In the genomic region with DNA sequence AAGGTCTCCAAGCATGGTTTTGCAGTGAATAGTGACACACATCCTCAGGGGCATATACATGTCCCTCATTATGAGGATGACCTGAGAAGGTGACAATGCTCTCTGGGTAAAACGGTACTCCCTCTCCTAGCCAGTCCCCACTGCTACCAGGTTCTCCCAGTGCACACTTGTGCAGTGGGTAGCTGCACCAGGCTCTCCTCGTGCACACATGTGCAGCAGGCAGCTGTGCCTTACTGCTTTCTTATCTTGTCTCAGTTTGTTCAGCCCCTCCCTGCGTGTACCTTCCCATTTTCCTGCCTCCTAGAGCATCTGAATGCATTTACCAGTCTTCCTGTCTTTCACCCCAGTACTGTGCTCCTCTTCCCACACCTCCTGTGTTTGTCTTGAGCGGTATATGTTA, we compare ENCODE assay signal across 28 mouse cellular contexts. TPM values are rescaled to one million over a fixed set of nuclear protein-coding genes. Genes with fewer than 3 reads are reported as not detected.
DNase-seq lines count a peak whose midpoint lies in the region; ATAC-seq and TF ChIP-seq lines count a peak whose summit lies in the region.
"Had no signal": no experiment of that assay in that cellular context is flagged by ENCODE, and none has a peak within 500 bp of the region (broad histone marks: within the 10 kb centered on the region; RNA-seq: fewer than 3 reads in every experiment).

No protein-coding gene starts in this region.

- 32% methylated on average over 4 of the region's 4 CpGs for WGBS in lung, embryonic 14.5 days
- WGBS in intestine, postnatal 0 days: 38% methylated on average over 4 of the region's 4 CpGs
- 29% methylated on average over 4 of the region's 4 CpGs for WGBS in small intestine, adult 2 months

- no peak for TF ChIP-seq POLR2A in small intestine, adult 2 months (IDR thresholded peaks at IDR 0.05; ENCODE audit: low read depth, low read length)

- H3K36me3 ChIP-seq in lung, embryonic 14.5 days (ENCODE audit: insufficient read depth): no peaks in the 10 kb centered on the region
- no peaks in the 10 kb centered on the region for H3K36me3 ChIP-seq in intestine, postnatal 0 days (ENCODE audit: control insufficient read depth, insufficient read depth)
- H3K36me3 ChIP-seq in small intestine, adult 2 months (ENCODE audit: control insufficient read depth, insufficient read depth, low read length): peaks cover 17% of the 10 kb centered on the region
- H3K36me3 ChIP-seq: embryonic facial prominence, embryonic 13.5 days; embryonic facial prominence, embryonic 15.5 days; forebrain, embryonic 10.5 days; forebrain, embryonic 12.5 days had no signal

- no peak overlapping the region for H3K27ac ChIP-seq in lung, embryonic 14.5 days (ENCODE audit: low read depth)
- no peak overlapping the region for H3K27ac ChIP-seq in intestine, postnatal 0 days (ENCODE audit: low read depth, low read length)
- peak overlapping the region; percentile 6; the same call in 1 of the 2 replicates for H3K27ac ChIP-seq in small intestine, adult 2 months (ENCODE audit: insufficient read depth, low read depth, low read length)
- H3K27ac ChIP-seq: embryonic facial prominence, embryonic 13.5 days; embryonic facial prominence, embryonic 15.5 days; forebrain, embryonic 10.5 days; forebrain, embryonic 12.5 days had no signal

- no peak overlapping the region for H3K4me2 ChIP-seq in lung, embryonic 14.5 days
- no peak overlapping the region for H3K4me2 ChIP-seq in intestine, postnatal 0 days (replicated peaks; ENCODE audit: low read depth)
- H3K4me2 ChIP-seq: embryonic facial prominence, embryonic 13.5 days; embryonic facial prominence, embryonic 15.5 days; forebrain, embryonic 12.5 days had no signal

- TF ChIP-seq CTCF in lung, embryonic 14.5 days (IDR thresholded peaks at IDR 0.05; ENCODE audit: low read depth): no peak
- no peak for TF ChIP-seq CTCF in intestine, postnatal 0 days (IDR thresholded peaks at IDR 0.05; ENCODE audit: low read depth)
- TF ChIP-seq CTCF in small intestine, adult 2 months (IDR thresholded peaks at IDR 0.05; ENCODE audit: extremely low read depth, insufficient read length, insufficient replicate concordance, low read depth, low read length): no peak

- no peak for DNase-seq in frontal cortex, postnatal 36 days (ENCODE audit: low spot score in 2 of 2)
- DNase-seq in lung, embryonic 14.5 days: no peak
- DNase-seq in lung, adult 18-20 months: no peak
- DNase-seq in adrenal gland, adult (ENCODE audit: inconsistent age in 2 of 2, low spot score in 1 of 2): no peak
- DNase-seq in B cell, adult 2 months: no peak
- DNase-seq: adrenal gland, adult 2 months; adrenal gland, postnatal 10 days; adrenal gland, postnatal 25 days; cerebellum, adult 11 months; cerebellum, adult 18-20 months; cerebellum, adult 8-10 months; cerebellum, adult 9-11 months; cerebellum, postnatal 14 days; cerebellum, postnatal 36 days; embryo, embryonic 11 days had no signal

- peak; percentile 14; the same call in 1 of the 2 replicates for ATAC-seq in frontal cortex, adult (ENCODE audit: low TSS enrichment)
- 0 out of 2 replicates have a peak, but pooled peaks have one; percentile 32 for ATAC-seq in lung, embryonic 14.5 days (ENCODE audit: insufficient read depth)
- ATAC-seq in intestine, postnatal 0 days: peak; percentile 56
- ATAC-seq: activated CD4-positive, CD25-positive, alpha-beta regulatory T cell, adult 4 months; forebrain, embryonic 14.5 days; forebrain, embryonic 16.5 days had no signal

- no peak overlapping the region for H3K9ac ChIP-seq in lung, embryonic 14.5 days
- H3K9ac ChIP-seq in intestine, postnatal 0 days (ENCODE audit: low read depth, low read length): no peak overlapping the region
- H3K9ac ChIP-seq: embryonic facial prominence, embryonic 13.5 days; embryonic facial prominence, embryonic 15.5 days; forebrain, embryonic 12.5 days had no signal

- H3K27me3 ChIP-seq in lung, embryonic 14.5 days (ENCODE audit: insufficient read depth, low read length): no peaks in the 10 kb centered on the region
- H3K27me3 ChIP-seq in intestine, postnatal 0 days (replicated peaks; ENCODE audit: control insufficient read depth, insufficient read depth, low read length): no peaks in the 10 kb centered on the region
- H3K27me3 ChIP-seq in small intestine, adult 2 months (ENCODE audit: control insufficient read depth, insufficient read depth, low read length): no peaks in the 10 kb centered on the region
- H3K27me3 ChIP-seq: embryonic facial prominence, embryonic 13.5 days; embryonic facial prominence, embryonic 15.5 days; forebrain, embryonic 12.5 days; Patski had no signal

- H3K4me3 ChIP-seq in lung, embryonic 14.5 days (ENCODE audit: low read depth, low read length): no peak overlapping the region
- H3K4me3 ChIP-seq in intestine, postnatal 0 days (ENCODE audit: low read depth, low read length): no peak overlapping the region
- H3K4me3 ChIP-seq in small intestine, adult 2 months (ENCODE audit: low read depth, low read length): no peak overlapping the region
- H3K4me3 ChIP-seq: embryonic facial prominence, embryonic 13.5 days; embryonic facial prominence, embryonic 15.5 days; erythroblast, embryonic 14.5 days; forebrain, embryonic 10.5 days; forebrain, embryonic 12.5 days had no signal

- no peaks in the 10 kb centered on the region for H3K9me3 ChIP-seq in lung, embryonic 14.5 days (ENCODE audit: low read depth, low read length)
- H3K9me3 ChIP-seq in intestine, postnatal 0 days (ENCODE audit: control insufficient read depth): no peaks in the 10 kb centered on the region
- H3K9me3 ChIP-seq: embryonic facial prominence, embryonic 13.5 days; embryonic facial prominence, embryonic 15.5 days; forebrain, embryonic 10.5 days; forebrain, embryonic 12.5 days had no signal

- no peaks in the 10 kb centered on the region; the same call in 1 of the 2 replicates for H3K4me1 ChIP-seq in lung, embryonic 14.5 days (ENCODE audit: insufficient read depth)
- no peaks in the 10 kb centered on the region; the same call in 1 of the 2 replicates for H3K4me1 ChIP-seq in intestine, postnatal 0 days (replicated peaks; ENCODE audit: control insufficient read depth, insufficient read depth, low read length)
- peaks cover 32% of the 10 kb centered on the region for H3K4me1 ChIP-seq in small intestine, adult 2 months (ENCODE audit: control insufficient read depth, insufficient read depth, insufficient read length, low read length)
- H3K4me1 ChIP-seq: embryonic facial prominence, embryonic 15.5 days; forebrain, embryonic 10.5 days; forebrain, embryonic 12.5 days had no signal

RNA-seq across cellular contexts. Expression of gene Cds1, which starts 27.7 kb away (rescaled TPM):
- 2.2 and 2.3 TPM in 2 replicates for polyA plus RNA-seq in lung, embryonic 14.5 days (2014; fragmentation: Nextera tagmentation; extraction: Ambion mirVana)
- 31.9 and 32.2 TPM in 2 replicates for polyA plus RNA-seq in intestine, postnatal 0 days (2015; fragmentation: Nextera tagmentation; extraction: Ambion mirVana)
- 39.8 and 112 TPM in 2 replicates for polyA plus RNA-seq in small intestine, adult 2 months (2012; rRNA removed)
- polyA plus RNA-seq: activated CD4-positive, CD25-positive, alpha-beta regulatory T cell, adult 4 months; C2C12; erythroblast, embryonic 14.5 days had no signal
